Mouse (Mus musculus): ENCODE measurements around the gene Fli1. TPM values are rescaled to one million over a fixed set of nuclear protein-coding genes. Genes with fewer than 3 reads are reported as not detected.

Gene Fli1
- polyA plus RNA-seq, 1 experiment from 2014 or later = 21.6 TPM

- Histone ChIP-seq H3K4me3 (replicated peaks; ENCODE audit: low read depth, low read length) (no peak overlapping the region), H3K4me1 (replicated peaks; ENCODE audit: insufficient read depth, low read length) (0 out of 2 replicates have a peak, but pooled peaks cover 10% of the 10 kb centered on the region), H3K36me3 (ENCODE audit: insufficient read depth, low read length) (no peaks in the 10 kb centered on the region), H3K27me3 (ENCODE audit: insufficient read depth, low read length) (no peaks in the 10 kb centered on the region), H3K9me3 (replicated peaks; ENCODE audit: low read length) (no peaks in the 10 kb centered on the region), H3K4me2 (ENCODE audit: low read length) (no peak overlapping the region), H3K9ac (ENCODE audit: low read depth, low read length) (no peak overlapping the region), H3K27ac (no peak overlapping the region)
- TF ChIP-seq CTCF (IDR thresholded peaks at IDR 0.05; ENCODE audit: low read depth) = no peak
- ATAC-seq (replicated peaks; ENCODE audit: low FRiP score, low read depth) (no peak), DNase-seq (ENCODE audit: low spot score) (no peak)
- WGBS = 76% methylated on average over 3 of the region's 3 CpGs
Measured at GRCm38 (mm10) chr9:32521331-32521730, 21.3 kb downstream of the Fli1 start.

GRCm38 (mm10) chr9:32520821-32521220 lies 21.8 kb downstream of the Fli1 start:
- no peaks in the 10 kb centered on the region for H3K9me3 ChIP-seq (replicated peaks; ENCODE audit: low read length)
- H3K27ac ChIP-seq = no peak overlapping the region
- WGBS = 77% methylated on average over 6 of the region's 6 CpGs
- no peak overlapping the region for H3K9ac ChIP-seq (ENCODE audit: low read depth, low read length)
- no peaks in the 10 kb centered on the region for H3K36me3 ChIP-seq (ENCODE audit: insufficient read depth, low read length)
- H3K4me2 ChIP-seq (ENCODE audit: low read length) = no peak overlapping the region
- H3K4me1 ChIP-seq (replicated peaks; ENCODE audit: insufficient read depth, low read length) = 0 out of 2 replicates have a peak, but pooled peaks cover 10% of the 10 kb centered on the region
- TF ChIP-seq CTCF (IDR thresholded peaks at IDR 0.05; ENCODE audit: low read depth) = no peak
- ATAC-seq (replicated peaks; ENCODE audit: low FRiP score, low read depth) (no peak), DNase-seq (ENCODE audit: low spot score) (no peak)
- H3K27me3 ChIP-seq (ENCODE audit: insufficient read depth, low read length) = no peaks in the 10 kb centered on the region
- H3K4me3 ChIP-seq (replicated peaks; ENCODE audit: low read depth, low read length) = no peak overlapping the region

GRCm38 (mm10) chr9:32519101-32520051 lies 23.3 kb downstream of the Fli1 start:
- H3K36me3 ChIP-seq (ENCODE audit: insufficient read depth, low read length) = no peaks in the 10 kb centered on the region
- peaks cover 15% of the 10 kb centered on the region; the same call in 1 of the 2 replicates for H3K4me1 ChIP-seq (replicated peaks; ENCODE audit: insufficient read depth, low read length)
- 0 out of 2 replicates have a peak overlapping the region, but pooled peaks have one; percentile 27 for H3K27ac ChIP-seq
- no peak for TF ChIP-seq CTCF (IDR thresholded peaks at IDR 0.05; ENCODE audit: low read depth)
- no peaks in the 10 kb centered on the region for H3K27me3 ChIP-seq (ENCODE audit: insufficient read depth, low read length)
- ATAC-seq (replicated peaks; ENCODE audit: low FRiP score, low read depth) (no peak), DNase-seq (ENCODE audit: low spot score) (peak; percentile 28)
- no peak overlapping the region for H3K4me2 ChIP-seq (ENCODE audit: low read length)
- no peak overlapping the region for H3K4me3 ChIP-seq (replicated peaks; ENCODE audit: low read depth, low read length)
- 60% methylated on average over 22 of the region's 22 CpGs for WGBS
- H3K9ac ChIP-seq (ENCODE audit: low read depth, low read length) = no peak overlapping the region
- H3K9me3 ChIP-seq (replicated peaks; ENCODE audit: low read length) = no peaks in the 10 kb centered on the region

- WGBS = 67% methylated on average over 13 of the region's 13 CpGs
- DNase-seq (ENCODE audit: low spot score) (no peak), ATAC-seq (replicated peaks; ENCODE audit: low FRiP score, low read depth) (no peak)
- Histone ChIP-seq H3K27ac (no peak overlapping the region), H3K4me2 (ENCODE audit: low read length) (no peak overlapping the region), H3K4me1 (replicated peaks; ENCODE audit: insufficient read depth, low read length) (peaks cover 19% of the 10 kb centered on the region; the same call in 1 of the 2 replicates), H3K9ac (ENCODE audit: low read depth, low read length) (no peak overlapping the region), H3K27me3 (ENCODE audit: insufficient read depth, low read length) (no peaks in the 10 kb centered on the region), H3K36me3 (ENCODE audit: insufficient read depth, low read length) (no peaks in the 10 kb centered on the region), H3K9me3 (replicated peaks; ENCODE audit: low read length) (no peaks in the 10 kb centered on the region), H3K4me3 (replicated peaks; ENCODE audit: low read depth, low read length) (no peak overlapping the region)
- TF ChIP-seq CTCF (IDR thresholded peaks at IDR 0.05; ENCODE audit: low read depth) = no peak
Measured at GRCm38 (mm10) chr9:32518351-32519075, 24.1 kb downstream of the Fli1 start.

- peaks cover 12% of the 10 kb centered on the region; the same call in 1 of the 2 replicates for H3K4me1 ChIP-seq (replicated peaks; ENCODE audit: insufficient read depth, low read length)
- H3K4me3 ChIP-seq (replicated peaks; ENCODE audit: low read depth, low read length) = no peak overlapping the region
- no peak overlapping the region; the same call in 1 of the 2 replicates for H3K27ac ChIP-seq
- DNase-seq (ENCODE audit: low spot score) = no peak
- ATAC-seq (replicated peaks; ENCODE audit: low FRiP score, low read depth) = no peak
- no peak overlapping the region for H3K9ac ChIP-seq (ENCODE audit: low read depth, low read length)
- no peak overlapping the region for H3K4me2 ChIP-seq (ENCODE audit: low read length)
- no peaks in the 10 kb centered on the region for H3K36me3 ChIP-seq (ENCODE audit: insufficient read depth, low read length)
- WGBS = 70% methylated on average over 9 of the region's 9 CpGs
- no peaks in the 10 kb centered on the region for H3K9me3 ChIP-seq (replicated peaks; ENCODE audit: low read length)
- no peak for TF ChIP-seq CTCF (IDR thresholded peaks at IDR 0.05; ENCODE audit: low read depth)
- H3K27me3 ChIP-seq (ENCODE audit: insufficient read depth, low read length) = no peaks in the 10 kb centered on the region
Measured at GRCm38 (mm10) chr9:32516691-32517090, 26.0 kb downstream of the Fli1 start.
